Mouse (Mus musculus): ENCODE measurements around the gene Cebpe. TPM values are rescaled to one million over a fixed set of nuclear protein-coding genes. Genes with fewer than 3 reads are reported as not detected.

Gene Cebpe
- polyA plus RNA-seq, 1 experiment from 2014 or later: 0.09 TPM

GRCm38 (mm10) chr14:54714617-54715081 is 2.7 kb upstream of the Cebpe start:
- H3K27ac ChIP-seq (replicated peaks): no peak overlapping the region
- H3K4me3 ChIP-seq: peak overlapping the region; percentile 46
- peak; percentile 19 for DNase-seq (ENCODE audit: low spot score)
- H3K9me3 ChIP-seq (replicated peaks): no peaks in the 10 kb centered on the region
- WGBS: 3% methylated on average over 15 of the region's 15 CpGs
- H3K27me3 ChIP-seq (ENCODE audit: low read depth, poor library complexity, severe bottlenecking): peaks cover 16% of the 10 kb centered on the region
- peaks cover 11% of the 10 kb centered on the region for H3K4me1 ChIP-seq
- H3K36me3 ChIP-seq: no peaks in the 10 kb centered on the region

GRCm38 (mm10) chr14:54714121-54714520 is 2.1 kb upstream of the Cebpe start:
- DNase-seq (ENCODE audit: low spot score): peak; percentile 75
- Histone ChIP-seq H3K9me3 (replicated peaks) (no peaks in the 10 kb centered on the region), H3K4me1 (peaks cover 11% of the 10 kb centered on the region), H3K36me3 (no peaks in the 10 kb centered on the region), H3K4me3 (peak overlapping the region; percentile 46), H3K27ac (replicated peaks) (no peak overlapping the region), H3K27me3 (ENCODE audit: low read depth, poor library complexity, severe bottlenecking) (peaks cover 16% of the 10 kb centered on the region)
- WGBS: 3% methylated on average over 13 of the region's 13 CpGs

GRCm38 (mm10) chr14:54712861-54713260 is 887 bp upstream of the Cebpe start:
- 73% methylated on average over 8 of the region's 8 CpGs for WGBS

GRCm38 (mm10) chr14:54709054-54709453 is 2.9 kb downstream of the Cebpe start:
- Histone ChIP-seq H3K27me3 (ENCODE audit: low read depth, poor library complexity, severe bottlenecking) (no peaks in the 10 kb centered on the region), H3K36me3 (no peaks in the 10 kb centered on the region), H3K9me3 (replicated peaks) (no peaks in the 10 kb centered on the region), H3K4me1 (peaks cover 18% of the 10 kb centered on the region), H3K4me3 (no peak overlapping the region), H3K27ac (replicated peaks) (no peak overlapping the region)
- DNase-seq (ENCODE audit: low spot score): no peak
- 89% methylated on average over 9 of the region's 9 CpGs for WGBS

More at GRCm38 (mm10) chr14:54712861-54713260, 887 bp upstream of the Cebpe start:
- peaks cover 11% of the 10 kb centered on the region for H3K4me1 ChIP-seq
- no peaks in the 10 kb centered on the region for H3K36me3 ChIP-seq
- H3K27ac ChIP-seq (replicated peaks): no peak overlapping the region
- H3K4me3 ChIP-seq: no peak overlapping the region
- no peak for DNase-seq (ENCODE audit: low spot score)
- H3K9me3 ChIP-seq (replicated peaks): no peaks in the 10 kb centered on the region
- H3K27me3 ChIP-seq (ENCODE audit: low read depth, poor library complexity, severe bottlenecking): peaks cover 16% of the 10 kb centered on the region

DNA sequence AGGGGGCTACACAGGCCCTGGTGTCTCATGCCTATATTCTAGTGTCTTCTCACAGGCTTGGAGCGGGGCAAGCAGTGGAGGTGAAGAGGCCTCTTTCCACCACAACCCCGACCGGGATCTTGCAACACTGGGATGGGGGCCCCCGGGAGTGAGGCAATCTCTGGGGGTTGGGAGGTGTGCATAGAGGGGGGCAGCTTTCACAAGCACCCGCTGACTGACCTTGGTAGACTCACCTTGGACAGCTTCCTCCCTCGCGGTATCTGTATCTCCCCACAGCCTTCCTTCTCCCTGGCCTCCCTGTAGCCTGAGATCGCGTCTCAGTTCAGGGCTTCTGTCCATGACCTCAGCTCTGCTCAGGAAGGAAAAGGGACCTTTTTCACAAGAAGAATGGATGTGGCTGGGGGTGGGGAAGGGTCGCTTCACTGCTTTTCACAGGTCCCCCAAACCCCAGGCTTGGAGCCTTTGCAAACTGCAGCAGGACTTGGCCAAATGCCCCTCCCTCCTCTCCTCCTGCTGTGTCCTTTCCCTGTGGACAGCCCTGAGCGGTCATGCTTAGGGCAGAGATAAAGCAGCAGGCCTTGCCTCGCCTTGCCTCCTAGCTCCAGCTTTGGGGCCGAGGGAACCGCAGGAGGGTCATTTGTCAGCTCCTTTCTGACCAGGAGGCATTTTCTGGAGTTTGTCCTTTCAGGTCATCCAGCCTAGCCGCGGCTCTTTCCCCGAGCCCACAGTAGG is 5.2 kb downstream of the Cebpe start:
- H3K4me1 ChIP-seq: peaks cover 16% of the 10 kb centered on the region
- no peak for DNase-seq (ENCODE audit: low spot score)
- peak overlapping the region; percentile 20; the same call in 1 of the 2 replicates for H3K27ac ChIP-seq (replicated peaks)
- peaks cover 10% of the 10 kb centered on the region for H3K27me3 ChIP-seq (ENCODE audit: low read depth, poor library complexity, severe bottlenecking)
- H3K4me3 ChIP-seq: no peak overlapping the region
- 53% methylated on average over 17 of the region's 17 CpGs for WGBS
- H3K36me3 ChIP-seq: no peaks in the 10 kb centered on the region
- H3K9me3 ChIP-seq (replicated peaks): no peaks in the 10 kb centered on the region

- Histone ChIP-seq H3K9me3 (replicated peaks) (no peaks in the 10 kb centered on the region), H3K36me3 (no peaks in the 10 kb centered on the region), H3K4me3 (no peak overlapping the region), H3K4me1 (peaks cover 16% of the 10 kb centered on the region), H3K27me3 (ENCODE audit: low read depth, poor library complexity, severe bottlenecking) (peaks cover 10% of the 10 kb centered on the region), H3K27ac (replicated peaks) (no peak overlapping the region; the same call in 1 of the 2 replicates)
- DNase-seq (ENCODE audit: low spot score): no peak
- WGBS: 54% methylated on average over 5 of the region's 5 CpGs
Measured at GRCm38 (mm10) chr14:54705844-54706243, 6.1 kb downstream of the Cebpe start.

- no peak for DNase-seq (ENCODE audit: low spot score)
- Histone ChIP-seq H3K27ac (replicated peaks) (no peak overlapping the region), H3K4me1 (peaks cover 16% of the 10 kb centered on the region), H3K9me3 (replicated peaks) (no peaks in the 10 kb centered on the region), H3K36me3 (no peaks in the 10 kb centered on the region), H3K27me3 (ENCODE audit: low read depth, poor library complexity, severe bottlenecking) (peaks cover 10% of the 10 kb centered on the region), H3K4me3 (no peak overlapping the region)
- WGBS: 74% methylated on average over 10 of the region's 10 CpGs
Measured at GRCm38 (mm10) chr14:54703207-54703606, 8.8 kb downstream of the Cebpe start.

- 18% methylated on average over 6 of the region's 6 CpGs for WGBS
- 0 out of 2 replicates have a peak, but pooled peaks cover 3% of the 10 kb centered on the region for H3K4me1 ChIP-seq
Measured at GRCm38 (mm10) chr14:54701298-54701697, 10.7 kb downstream of the Cebpe start.

GRCm38 (mm10) chr14:54699586-54699985 is 12.4 kb downstream of the Cebpe start:
- Histone ChIP-seq H3K36me3 (no peaks in the 10 kb centered on the region), H3K27ac (replicated peaks) (no peak overlapping the region), H3K9me3 (replicated peaks) (no peaks in the 10 kb centered on the region), H3K4me1 (no peaks in the 10 kb centered on the region), H3K4me3 (no peak overlapping the region), H3K27me3 (ENCODE audit: low read depth, poor library complexity, severe bottlenecking) (peaks cover 10% of the 10 kb centered on the region)
- no peak for DNase-seq (ENCODE audit: low spot score)
- WGBS: 62% methylated on average over 3 of the region's 3 CpGs

More at GRCm38 (mm10) chr14:54701298-54701697, 10.7 kb downstream of the Cebpe start:
- DNase-seq (ENCODE audit: low spot score): peak; percentile 76
- Histone ChIP-seq H3K36me3 (no peaks in the 10 kb centered on the region), H3K4me3 (no peak overlapping the region), H3K27ac (replicated peaks) (no peak overlapping the region), H3K27me3 (ENCODE audit: low read depth, poor library complexity, severe bottlenecking) (peaks cover 10% of the 10 kb centered on the region), H3K9me3 (replicated peaks) (no peaks in the 10 kb centered on the region)

DNA sequence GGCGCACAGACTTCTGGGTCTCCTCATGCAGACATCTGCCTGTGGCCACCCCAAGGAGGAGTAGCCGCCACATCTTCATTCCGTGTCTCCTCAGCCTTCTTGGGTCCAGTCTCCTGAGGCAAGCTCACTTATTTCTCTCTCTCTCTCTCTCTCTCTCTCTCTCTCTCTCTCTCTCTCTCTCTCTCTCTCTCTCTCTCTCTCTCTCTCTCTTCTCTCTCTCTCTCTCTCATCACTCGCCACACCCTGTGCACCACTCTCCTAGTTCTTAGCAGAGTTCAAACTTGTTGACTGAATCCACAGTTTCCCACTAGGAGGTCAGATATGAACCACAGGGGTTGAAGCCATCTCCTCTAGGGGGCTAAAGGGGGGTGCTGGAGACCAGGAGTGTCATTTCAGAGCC is 13.2 kb downstream of the Cebpe start, which contains the start of gene Gm29776:
Gm29776 (minus strand) TSS at position 101 of the 400 bp plus-strand sequence.
- no peaks in the 10 kb centered on the region for H3K4me1 ChIP-seq
- no peak for DNase-seq (ENCODE audit: low spot score)
- no peaks in the 10 kb centered on the region for H3K9me3 ChIP-seq (replicated peaks)
- no peak within 1 kb of the TSS for H3K27ac ChIP-seq (replicated peaks)
- peaks cover 5% of the 10 kb centered on the region for H3K36me3 ChIP-seq
- no peak within 1 kb of the TSS for H3K4me3 ChIP-seq
- WGBS: 83% methylated on average over 4 of the region's 4 CpGs
- peaks cover 10% of the 10 kb centered on the region for H3K27me3 ChIP-seq (ENCODE audit: low read depth, poor library complexity, severe bottlenecking)

DNA sequence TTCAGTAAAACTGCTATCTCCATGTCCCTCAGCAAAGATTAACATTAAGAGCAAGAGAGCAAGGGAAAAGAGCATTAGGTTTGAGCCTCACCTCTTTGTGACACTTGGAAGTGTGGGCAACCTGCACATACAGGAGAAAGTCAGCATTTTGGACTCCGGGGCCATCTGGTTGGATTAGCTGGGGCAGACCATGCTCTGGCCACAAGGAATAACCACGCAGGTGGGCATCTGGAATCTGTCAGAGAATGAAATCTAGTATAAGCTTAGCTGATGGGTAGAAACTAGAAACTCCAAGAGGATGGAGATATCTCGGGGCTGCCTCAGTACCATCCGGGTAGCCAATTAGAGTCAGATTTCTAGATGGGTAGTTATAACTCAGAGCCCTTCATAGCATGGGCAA is 15.2 kb downstream of the Cebpe start:
- Histone ChIP-seq H3K9me3 (replicated peaks) (no peaks in the 10 kb centered on the region), H3K27ac (replicated peaks) (no peak overlapping the region), H3K27me3 (ENCODE audit: low read depth, poor library complexity, severe bottlenecking) (no peaks in the 10 kb centered on the region), H3K4me1 (no peaks in the 10 kb centered on the region), H3K4me3 (no peak overlapping the region), H3K36me3 (peaks cover 19% of the 10 kb centered on the region)
- no peak for DNase-seq (ENCODE audit: low spot score)
- 91% methylated on average over 4 of the region's 4 CpGs for WGBS

GRCm38 (mm10) chr14:54695042-54695441 is 16.9 kb downstream of the Cebpe start:
- no peaks in the 10 kb centered on the region for H3K4me1 ChIP-seq
- no peak for DNase-seq (ENCODE audit: low spot score)
- peaks cover 33% of the 10 kb centered on the region for H3K36me3 ChIP-seq
- H3K9me3 ChIP-seq (replicated peaks): no peaks in the 10 kb centered on the region
- H3K27ac ChIP-seq (replicated peaks): no peak overlapping the region
- H3K27me3 ChIP-seq (ENCODE audit: low read depth, poor library complexity, severe bottlenecking): no peaks in the 10 kb centered on the region
- 80% methylated on average over 6 of the region's 6 CpGs for WGBS
- H3K4me3 ChIP-seq: no peak overlapping the region

DNA sequence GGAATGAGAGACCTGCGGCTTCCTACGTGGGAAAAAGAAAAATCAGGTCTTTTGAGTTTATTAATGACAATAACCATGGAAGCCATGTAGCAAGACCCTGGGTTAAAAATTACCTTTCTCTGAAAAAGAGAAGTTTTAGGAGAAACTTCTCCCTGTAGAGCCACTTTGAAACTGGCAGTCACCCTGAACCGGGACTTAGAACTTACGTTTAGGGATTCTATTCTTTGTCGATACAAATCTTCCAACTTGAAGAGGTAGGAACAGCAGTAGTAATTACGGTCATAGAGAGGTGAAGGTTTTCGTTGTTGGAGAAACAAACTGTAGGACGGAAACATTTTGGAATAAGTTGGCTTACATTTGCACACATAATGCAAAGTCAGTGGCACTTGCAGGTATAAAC is 24.7 kb downstream of the Cebpe start:
- Histone ChIP-seq H3K27ac (replicated peaks) (peak overlapping the region; percentile 97), H3K27me3 (ENCODE audit: low read depth, poor library complexity, severe bottlenecking) (no peaks in the 10 kb centered on the region), H3K4me3 (peak overlapping the region; percentile 90), H3K9me3 (replicated peaks) (no peaks in the 10 kb centered on the region), H3K4me1 (peaks cover 27% of the 10 kb centered on the region), H3K36me3 (peaks cover 52% of the 10 kb centered on the region)
- no peak for DNase-seq (ENCODE audit: low spot score)
- WGBS: 11% methylated on average over 8 of the region's 8 CpGs
